Mouse (Mus musculus) thymus, adult 2 months (tissue): Measurements from ENCODE around the gene Umodl1. TPM values are rescaled to one million over a fixed set of nuclear protein-coding genes. Genes with fewer than 3 reads are reported as not detected.

Experiments
- DNase-seq: peaks from one replicate; pipeline ENCODE4 v3.0.0; 2021
- H3K27ac ChIP-seq: fragments of 200-500 bp; 2 replicates; pipeline ENCODE4 v1.5.1; 2012; ENCODE audit warnings: low read length, control low read depth; ENCODE audit not compliant: control insufficient read depth, insufficient read depth
- H3K27me3 ChIP-seq: fragments of 200-500 bp; 2 replicates; pipeline ENCODE4 v1.6.1; 2012; ENCODE audit warnings: mild to moderate bottlenecking, low read length, moderate library complexity, mixed read lengths; ENCODE audit not compliant: control insufficient read depth, insufficient read depth
- H3K36me3 ChIP-seq: fragments of 200-500 bp; 2 replicates; pipeline ENCODE4 v1.6.1; 2012; ENCODE audit warnings: mild to moderate bottlenecking, low read length, moderate library complexity; ENCODE audit not compliant: control insufficient read depth, insufficient read depth
- H3K4me1 ChIP-seq: fragments of 200-500 bp; replicated peaks from 2 replicates; pipeline ENCODE4 v1.6.1; 2012; ENCODE audit warnings: low read length; ENCODE audit not compliant: control insufficient read depth, insufficient read depth
- H3K4me3 ChIP-seq: fragments of 200-500 bp; 2 replicates; pipeline ENCODE4 v1.5.1; 2012; ENCODE audit warnings: mild to moderate bottlenecking, low read length, control low read depth, moderate library complexity; ENCODE audit not compliant: control insufficient read depth, insufficient read depth
- CTCF ChIP-seq: fragments of 200-500 bp; IDR thresholded peaks from 2 replicates; pipeline ENCODE4 v1.5.1; 2012; ENCODE audit warnings: mild to moderate bottlenecking, control low read depth, low read length, moderate library complexity, borderline replicate concordance; ENCODE audit not compliant: control insufficient read depth, poor library complexity, insufficient read depth; ENCODE audit errors: extremely low read depth
- POLR2A ChIP-seq: fragments of 200-500 bp; IDR thresholded peaks from 2 replicates; pipeline ENCODE4 v1.6.1; 2012; ENCODE audit warnings: mild to moderate bottlenecking, low read length, control low read depth, moderate library complexity; ENCODE audit not compliant: control insufficient read depth, poor library complexity, insufficient read depth; ENCODE audit errors: extremely low read depth
- WGBS: fragments of 180-500 bp; shearing (Covaris S2); methylation state at CpG from one replicate; pipeline ENCODE4 v1.1.7; 2018; 5-methylcytosine and 5-hydroxymethylcytosine counted together
- polyA plus RNA-seq: library from polyadenylated mRNA; depleted of rRNA; stranded (reverse); fragments of >200 nt; gene quantifications from 2 replicates; pipeline ENCODE4 v1.2.3, GENCODE M21; 2012; rRNA removed

The Umodl1 gene
- polyA plus RNA-seq, 1 experiment: 1.5 TPM

- no peaks in the 10 kb centered on the region for H3K27me3 ChIP-seq
- TF ChIP-seq POLR2A: no peak
- TF ChIP-seq CTCF: no peak
- DNase-seq: peak; percentile 29
- peak overlapping the region; percentile 73 for H3K27ac ChIP-seq
- H3K4me1 ChIP-seq: peaks cover 34% of the 10 kb centered on the region
- H3K4me3 ChIP-seq: no peak overlapping the region
- no peaks in the 10 kb centered on the region for H3K36me3 ChIP-seq
- 5% methylated on average over 7 of the region's 7 CpGs for WGBS
Measured at GRCm38 (mm10) chr17:31039626-31040025, 85.2 kb downstream of the Umodl1 start.

- Histone ChIP-seq H3K4me3 (no peak overlapping the region), H3K36me3 (no peaks in the 10 kb centered on the region), H3K27ac (peak overlapping the region; percentile 4; the same call in 1 of the 2 replicates), H3K27me3 (no peaks in the 10 kb centered on the region), H3K4me1 (peaks cover 29% of the 10 kb centered on the region)
- TF ChIP-seq POLR2A: no peak
- TF ChIP-seq CTCF: no peak
- DNase-seq: no peak
- WGBS: 55% methylated on average over 7 of the region's 7 CpGs
Measured at GRCm38 (mm10) chr17:31040421-31040820, 86.0 kb downstream of the Umodl1 start.

DNA sequence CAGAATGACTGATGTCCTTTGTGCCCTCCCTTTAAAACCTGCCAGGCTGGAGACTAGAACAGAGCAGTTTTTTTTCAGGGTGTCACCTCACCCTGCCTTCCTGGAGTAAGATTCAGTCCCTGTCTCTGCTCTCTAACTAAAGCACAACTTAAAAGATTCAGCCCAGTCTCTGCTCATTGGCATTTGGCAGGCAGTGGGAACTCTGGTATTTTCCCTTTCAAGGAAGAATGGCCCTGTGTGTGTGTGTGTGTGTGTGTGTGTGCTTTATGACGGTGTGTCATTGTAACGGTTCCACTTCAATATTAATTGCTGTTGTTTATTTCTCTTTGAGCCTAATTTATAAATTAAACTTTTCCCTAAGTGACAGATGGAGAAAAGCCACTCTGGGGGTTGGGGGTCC, 88.3 kb downstream of the Umodl1 start:
- 87% methylated on average over 2 of the region's 2 CpGs for WGBS
- TF ChIP-seq POLR2A: no peak
- TF ChIP-seq CTCF: no peak
- no peak for DNase-seq
- no peak overlapping the region for H3K27ac ChIP-seq
- H3K36me3 ChIP-seq: no peaks in the 10 kb centered on the region
- H3K4me1 ChIP-seq: peaks cover 25% of the 10 kb centered on the region
- no peaks in the 10 kb centered on the region for H3K27me3 ChIP-seq
- H3K4me3 ChIP-seq: no peak overlapping the region

- Histone ChIP-seq H3K36me3 (no peaks in the 10 kb centered on the region), H3K4me3 (peak within 1 kb of the TSS; percentile 89), H3K27ac (peak within 1 kb of the TSS; percentile 91), H3K27me3 (no peaks in the 10 kb centered on the region), H3K4me1 (peaks cover 30% of the 10 kb centered on the region)
- WGBS: 5% methylated on average over 46 of the region's 49 CpGs
- DNase-seq: peak; percentile 84
- peak; percentile 92 for TF ChIP-seq POLR2A
- peak; percentile 44; the same call in 1 of the 2 replicates for TF ChIP-seq CTCF
Measured at GRCm38 (mm10) chr17:31057151-31057890, 102.9 kb downstream of the Umodl1 start, which contains the start of gene Abcg1. Gene Abcg1, plus strand, starts transcription at chr17:31057675.

DNA sequence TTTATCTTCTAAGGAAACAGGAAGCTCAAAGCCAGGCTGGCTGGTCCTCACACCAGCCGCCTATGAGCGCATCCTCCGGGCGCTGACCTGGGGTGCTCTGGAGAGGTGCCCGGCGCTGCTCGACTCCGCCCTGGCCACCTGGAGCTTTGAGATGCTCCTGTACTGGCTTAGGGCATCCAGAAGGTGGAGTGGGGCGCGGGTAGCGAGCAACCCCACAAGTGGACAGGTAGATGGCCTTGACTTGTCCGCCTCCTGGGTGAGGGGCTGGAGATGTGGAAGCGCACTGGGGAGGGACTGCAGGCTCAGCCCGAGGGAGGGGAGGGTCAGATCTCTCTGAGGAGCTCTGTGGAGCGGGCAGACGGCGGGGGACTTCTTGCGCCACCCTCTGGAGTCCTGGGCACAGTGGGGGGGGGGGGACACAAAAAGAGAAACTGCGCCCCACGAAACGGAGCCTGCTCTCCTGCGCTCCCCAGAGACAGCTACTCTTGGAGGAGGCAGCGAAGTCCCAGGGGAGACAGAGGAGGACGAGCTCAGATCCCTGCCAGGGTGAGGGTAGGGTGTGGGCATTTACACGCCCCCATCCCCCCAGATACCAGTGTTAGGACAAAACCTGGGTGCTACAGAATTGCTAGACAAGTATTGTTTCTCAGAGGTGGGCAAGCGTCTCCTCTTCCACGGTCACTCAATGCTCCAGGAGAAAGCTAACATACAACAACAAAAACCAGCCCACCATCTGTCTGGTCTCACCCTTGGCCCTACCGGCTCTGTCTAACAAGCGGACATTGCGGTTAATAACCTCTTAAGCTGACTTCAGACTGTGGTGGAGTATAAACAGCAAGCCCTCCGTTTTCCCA, 103.7 kb downstream of the Umodl1 start:
- Histone ChIP-seq H3K27me3 (no peaks in the 10 kb centered on the region), H3K4me3 (peak overlapping the region; percentile 89), H3K36me3 (no peaks in the 10 kb centered on the region), H3K4me1 (peaks cover 30% of the 10 kb centered on the region), H3K27ac (peak overlapping the region; percentile 91)
- WGBS: under 1% methylated on average over 31 of the region's 31 CpGs
- peak; percentile 40 for DNase-seq
- peak; percentile 7; the same call in 1 of the 2 replicates for TF ChIP-seq CTCF
- no peak; the same call in 1 of the 2 replicates for TF ChIP-seq POLR2A

DNA sequence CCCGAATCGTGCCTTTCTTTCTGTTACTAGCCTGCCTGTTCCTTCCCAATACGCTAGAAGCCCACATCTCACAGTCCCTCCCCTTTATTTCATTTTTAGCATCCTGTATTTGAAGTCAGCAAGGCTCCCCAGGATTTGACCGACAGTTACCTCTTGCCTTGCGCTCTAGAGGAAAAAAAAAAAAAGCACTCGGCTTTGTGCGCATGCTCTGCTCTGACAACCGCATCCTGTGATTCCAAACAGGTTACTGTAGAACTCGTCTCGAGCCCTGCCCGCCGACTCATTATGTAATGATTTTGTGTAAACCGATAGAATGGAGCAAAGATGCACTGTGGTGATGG, 104.3 kb downstream of the Umodl1 start:
- peak overlapping the region; percentile 91 for H3K27ac ChIP-seq
- H3K27me3 ChIP-seq: no peaks in the 10 kb centered on the region
- peak overlapping the region; percentile 89 for H3K4me3 ChIP-seq
- 0 out of 2 replicates have a peak, but pooled peaks have one; percentile 44 for TF ChIP-seq POLR2A
- TF ChIP-seq CTCF: no peak
- DNase-seq: peak; percentile 83
- under 1% methylated on average over 13 of the region's 13 CpGs for WGBS
- no peaks in the 10 kb centered on the region for H3K36me3 ChIP-seq
- H3K4me1 ChIP-seq: peaks cover 32% of the 10 kb centered on the region

DNA sequence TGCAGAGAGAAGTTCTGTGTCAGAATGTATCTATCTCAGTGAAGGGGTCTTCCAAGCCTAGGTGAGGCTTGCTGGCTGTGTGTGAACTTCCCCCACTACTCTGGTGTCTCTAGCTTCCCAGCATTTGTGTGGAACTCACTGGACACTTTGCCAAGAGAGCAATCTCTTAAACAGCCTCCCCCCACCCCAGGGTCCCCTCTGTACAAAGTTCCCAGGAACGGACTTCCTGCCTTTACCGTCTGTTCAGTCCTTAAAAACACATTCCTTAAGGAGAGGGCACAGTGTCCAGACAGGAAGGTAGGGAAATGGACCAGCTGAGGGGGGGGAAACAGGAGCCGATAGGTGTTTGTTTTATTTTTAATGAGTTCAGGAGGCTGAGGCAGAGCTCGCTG, 105.8 kb downstream of the Umodl1 start:
- TF ChIP-seq CTCF (no peak), POLR2A (no peak)
- no peaks in the 10 kb centered on the region for H3K27me3 ChIP-seq
- H3K27ac ChIP-seq: peak overlapping the region; percentile 88
- peaks cover 6% of the 10 kb centered on the region for H3K36me3 ChIP-seq
- peaks cover 39% of the 10 kb centered on the region for H3K4me1 ChIP-seq
- WGBS: 38% methylated on average over 4 of the region's 4 CpGs
- DNase-seq: no peak
- peak overlapping the region; percentile 20 for H3K4me3 ChIP-seq

Other genes starting within 250 kb of the Umodl1 start
- 0.07 and 0.14 TPM in 2 replicates for gene Glp1r, start 52.8 kb upstream of the Umodl1 start, polyA plus RNA-seq
- 103 and 107 TPM in 2 replicates for gene Abcg1, start 103.0 kb downstream of the Umodl1 start, polyA plus RNA-seq
- gene Tff3, start 175.0 kb downstream of the Umodl1 start, polyA plus RNA-seq: 10.1 and 10.4 TPM in 2 replicates
- 1.4 and 2.8 TPM in 2 replicates for gene Tff2, start 189.6 kb downstream of the Umodl1 start, polyA plus RNA-seq
- gene Tff1, start 210.6 kb downstream of the Umodl1 start, polyA plus RNA-seq: 2.1 and 2.7 TPM in 2 replicates
- gene Tmprss3, start 244.3 kb downstream of the Umodl1 start, polyA plus RNA-seq: 0.61 and 0.92 TPM in 2 replicates